Mouse (Mus musculus): ENCODE results near the gene Slc36a3.

DNA sequence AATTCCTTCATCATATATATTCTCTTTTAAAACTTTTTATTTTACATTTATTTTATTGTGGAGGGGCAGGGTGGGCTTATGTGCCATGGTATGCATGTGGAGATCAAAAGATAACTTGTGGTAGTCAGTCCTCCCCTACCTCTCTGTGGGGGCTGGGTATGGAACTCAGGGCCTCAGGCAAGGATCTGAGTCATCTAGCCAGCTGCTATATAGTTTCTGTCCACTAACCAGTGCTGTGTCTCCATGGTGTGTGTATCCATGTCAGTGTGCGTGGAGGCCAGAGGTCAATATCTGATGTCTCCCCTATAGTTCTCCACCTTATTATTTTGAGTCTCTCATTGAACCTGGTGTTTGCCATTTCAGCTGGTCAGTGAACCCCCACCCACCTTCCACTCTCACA lies 17.1 kb downstream of the Slc36a3 start:
- TF ChIP-seq POLR2A (IDR thresholded peaks at IDR 0.05; ENCODE audit: borderline replicate concordance, control insufficient read depth, low read depth, low read length) (no peak), CTCF (IDR thresholded peaks at IDR 0.05; ENCODE audit: control insufficient read depth, insufficient read depth, low read length) (no peak)

Measured in bone marrow, adult 2 months (tissue).